Mouse (Mus musculus) embryonic facial prominence, embryonic 10.5 days (tissue): ENCODE results near the gene Cerk. TPM values are rescaled to one million over a fixed set of nuclear protein-coding genes. Genes with fewer than 3 reads are reported as not detected.
"Not testable (repeated sequence)": the region's sequence is repeated elsewhere in the genome, so short reads cannot be mapped to it uniquely, and the experiment has no call there.

Experiments
- DNase-seq: peaks from one replicate; pipeline ENCODE4 v3.0.0-alpha.2; 2017; ENCODE audit warnings: low spot score
- H3K27ac ChIP-seq: fragments of 300-500 bp; sonication (generic); replicated peaks from 2 replicates; pipeline ENCODE4 v1.5.1; 2016; ENCODE audit warnings: mild to moderate bottlenecking
- H3K27me3 ChIP-seq: fragments of 300-500 bp; sonication (generic); replicated peaks from 2 replicates; pipeline ENCODE4 v1.6.1; 2016; ENCODE audit warnings: low read depth, mild to moderate bottlenecking; ENCODE audit not compliant: poor library complexity, severe bottlenecking
- H3K36me3 ChIP-seq: fragments of 300-500 bp; sonication (generic); replicated peaks from 2 replicates; pipeline ENCODE4 v1.6.1; 2016; ENCODE audit warnings: mild to moderate bottlenecking, moderate library complexity
- H3K4me1 ChIP-seq: fragments of 300-500 bp; sonication (generic); 2 replicates; pipeline ENCODE4 v1.6.1; 2016
- H3K4me3 ChIP-seq: fragments of 300-500 bp; sonication (generic); 2 replicates; pipeline ENCODE4 v1.5.1; 2016; ENCODE audit warnings: mild to moderate bottlenecking, moderate library complexity
- H3K9me3 ChIP-seq: fragments of 300-500 bp; sonication (generic); 2 replicates; pipeline ENCODE4 v1.6.1; 2016; ENCODE audit warnings: mild to moderate bottlenecking
- WGBS: fragments of 180-500 bp; shearing (Covaris S2); methylation state at CpG from one replicate; pipeline ENCODE4 v1.1.7; 2016; 5-methylcytosine and 5-hydroxymethylcytosine counted together
- polyA plus RNA-seq: library from polyadenylated mRNA; unstranded; fragments of >200 nt; fragmentation: Nextera tagmentation; extraction: Ambion mirVana; gene quantifications from 2 replicates; pipeline ENCODE4 v1.2.1, GENCODE M21; 2016

Gene Cerk
- polyA plus RNA-seq, 1 experiment from 2014 or later = 13.1 TPM

DNA sequence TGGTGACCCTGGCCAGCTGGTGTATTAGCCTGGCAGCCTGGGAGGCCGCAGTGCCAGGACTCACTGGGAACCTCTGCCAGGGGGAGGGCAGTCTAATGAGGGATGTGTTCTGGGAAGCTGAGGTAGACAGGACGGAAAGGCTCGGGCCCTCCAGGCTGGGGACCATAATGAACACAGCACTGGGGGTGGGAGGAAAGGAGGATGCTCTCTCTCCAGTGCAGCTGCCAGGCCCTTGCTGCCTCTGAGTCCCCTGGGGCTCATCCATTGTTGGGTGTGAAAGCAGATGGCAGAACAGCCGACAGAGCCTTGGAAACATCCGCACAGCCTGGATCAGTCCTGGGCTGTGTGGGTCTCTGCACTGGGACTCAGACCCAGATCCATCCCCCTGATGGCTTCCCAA lies 2.2 kb upstream of the Cerk start:
- no peak overlapping the region for H3K4me3 ChIP-seq
- no peaks in the 10 kb centered on the region for H3K36me3 ChIP-seq
- no peak for DNase-seq
- peak overlapping the region; percentile 48; the same call in 1 of the 2 replicates for H3K27ac ChIP-seq
- H3K27me3 ChIP-seq = peaks cover 20% of the 10 kb centered on the region
- 51% methylated on average over 5 of the region's 5 CpGs for WGBS
- no peaks in the 10 kb centered on the region for H3K9me3 ChIP-seq
- peaks cover 47% of the 10 kb centered on the region for H3K4me1 ChIP-seq

DNA sequence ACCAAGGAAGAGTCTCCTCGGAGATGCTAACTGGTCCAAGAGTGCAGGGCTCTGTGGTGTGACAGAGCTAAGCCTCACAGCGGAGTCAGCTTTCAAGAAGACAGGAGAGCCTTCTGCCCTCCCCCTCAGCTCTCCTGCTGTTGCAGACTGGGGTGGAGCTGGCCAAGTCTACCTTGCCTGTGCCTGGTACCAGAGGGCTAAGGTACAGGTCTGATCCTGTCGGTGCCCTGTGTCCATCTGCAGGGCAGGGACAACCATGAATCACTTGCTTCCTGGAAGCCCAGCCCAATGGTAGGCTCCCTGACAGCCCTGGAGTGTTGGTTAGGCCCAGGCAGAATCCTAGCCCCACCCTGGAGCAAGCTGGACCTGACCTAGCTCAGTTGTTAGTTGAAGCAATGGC lies 745 bp upstream of the Cerk start:
- peaks cover 20% of the 10 kb centered on the region for H3K27me3 ChIP-seq
- H3K36me3 ChIP-seq = no peaks in the 10 kb centered on the region
- H3K27ac ChIP-seq = no peak overlapping the region
- no peak overlapping the region; the same call in 1 of the 2 replicates for H3K4me3 ChIP-seq
- H3K4me1 ChIP-seq = peaks cover 60% of the 10 kb centered on the region
- no peak for DNase-seq
- 38% methylated on average over 3 of the region's 3 CpGs for WGBS
- H3K9me3 ChIP-seq = no peaks in the 10 kb centered on the region

DNA sequence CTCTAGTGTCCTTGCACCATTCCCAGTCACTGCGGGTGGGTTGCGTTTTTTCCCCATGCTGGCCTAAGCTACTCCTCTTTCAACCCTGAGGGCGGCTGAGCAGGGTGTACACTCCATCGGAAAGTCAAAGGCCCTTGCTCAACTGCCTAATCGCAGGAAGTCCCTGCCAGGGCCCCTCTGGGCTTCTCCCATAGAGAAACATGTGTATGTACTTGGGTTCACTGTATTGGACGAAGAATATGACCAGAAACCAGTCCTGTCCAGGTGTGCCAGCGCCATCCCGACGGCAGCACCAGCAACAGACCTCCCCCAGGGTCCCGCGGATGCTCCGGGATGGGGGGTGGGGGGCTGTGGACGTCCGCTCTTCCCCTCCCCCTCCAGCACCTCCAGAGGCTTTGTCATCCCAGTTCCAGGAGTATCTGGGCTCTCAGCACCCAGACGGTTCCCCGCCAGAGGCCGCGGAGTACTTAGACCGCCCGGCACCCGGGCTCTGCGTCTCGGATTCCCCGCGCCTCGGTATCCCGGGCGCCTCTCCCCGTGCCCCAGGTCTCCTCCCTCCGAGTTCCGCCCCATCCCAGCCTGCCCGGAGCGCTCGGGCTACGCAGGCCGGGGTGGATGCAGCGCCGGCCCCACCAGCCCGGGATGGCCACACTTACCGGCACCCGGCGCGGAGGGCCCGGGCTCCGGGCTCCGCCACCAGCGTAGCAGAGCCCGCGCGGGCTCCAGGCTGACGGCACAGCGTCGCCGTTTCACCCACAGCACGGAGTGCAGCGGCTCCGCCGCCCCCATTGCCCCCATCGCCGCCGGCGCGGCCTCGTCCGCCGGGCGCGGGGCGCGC lies 871 bp downstream of the Cerk start:
- H3K27ac ChIP-seq = peak overlapping the region; percentile 93
- H3K4me1 ChIP-seq = peaks cover 61% of the 10 kb centered on the region
- H3K4me3 ChIP-seq = peak overlapping the region; percentile 73
- no peaks in the 10 kb centered on the region for H3K9me3 ChIP-seq
- peak; percentile 75 for DNase-seq
- under 1% methylated on average over 69 of the region's 70 CpGs for WGBS
- H3K27me3 ChIP-seq = peaks cover 20% of the 10 kb centered on the region
- no peaks in the 10 kb centered on the region for H3K36me3 ChIP-seq

DNA sequence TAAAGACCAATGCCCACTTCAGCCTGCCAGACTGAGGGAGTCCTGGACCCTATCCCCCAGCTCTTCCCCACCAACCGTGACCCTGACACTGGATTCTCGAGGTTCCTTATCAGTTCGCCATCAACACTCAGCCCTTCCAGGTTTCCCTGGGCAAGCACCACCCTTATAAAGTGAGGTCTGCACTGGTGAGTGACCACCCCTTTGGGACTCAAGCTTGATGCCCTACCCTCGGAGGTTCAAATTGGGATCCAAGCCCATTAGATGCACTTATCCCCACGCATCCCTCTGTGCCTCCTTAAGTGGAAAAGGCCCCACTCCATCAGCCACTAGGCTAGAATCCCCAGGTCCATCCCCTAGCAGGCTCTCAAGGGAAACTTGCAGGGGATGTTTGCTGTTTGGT lies 1.9 kb downstream of the Cerk start:
- DNase-seq = no peak
- Histone ChIP-seq H3K27ac (no peak overlapping the region), H3K36me3 (no peaks in the 10 kb centered on the region), H3K27me3 (peaks cover 20% of the 10 kb centered on the region), H3K4me3 (peak overlapping the region; percentile 73), H3K9me3 (no peaks in the 10 kb centered on the region), H3K4me1 (peaks cover 55% of the 10 kb centered on the region)
- WGBS = 66% methylated on average over 5 of the region's 5 CpGs

DNA sequence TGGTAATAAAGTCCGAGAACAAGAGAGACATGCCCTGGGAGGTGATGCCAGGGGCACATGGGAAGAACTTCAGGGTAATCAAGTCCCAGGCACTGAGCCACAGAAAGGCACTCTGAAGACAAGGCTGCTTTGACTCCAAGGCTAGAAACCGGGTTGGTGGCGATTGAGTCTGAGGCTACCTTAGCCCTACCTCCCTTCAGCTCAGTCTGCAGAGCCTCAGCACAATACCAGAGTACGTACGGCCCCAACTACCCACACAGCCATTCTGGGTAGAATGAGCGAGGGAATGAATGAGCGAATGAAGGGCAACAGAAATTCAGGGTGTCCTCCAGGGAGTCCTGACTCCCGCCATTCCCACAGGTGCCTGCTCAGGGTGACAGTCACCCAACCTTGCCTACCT lies 2.5 kb downstream of the Cerk start:
- WGBS = 91% methylated on average over 8 of the region's 8 CpGs

DNA sequence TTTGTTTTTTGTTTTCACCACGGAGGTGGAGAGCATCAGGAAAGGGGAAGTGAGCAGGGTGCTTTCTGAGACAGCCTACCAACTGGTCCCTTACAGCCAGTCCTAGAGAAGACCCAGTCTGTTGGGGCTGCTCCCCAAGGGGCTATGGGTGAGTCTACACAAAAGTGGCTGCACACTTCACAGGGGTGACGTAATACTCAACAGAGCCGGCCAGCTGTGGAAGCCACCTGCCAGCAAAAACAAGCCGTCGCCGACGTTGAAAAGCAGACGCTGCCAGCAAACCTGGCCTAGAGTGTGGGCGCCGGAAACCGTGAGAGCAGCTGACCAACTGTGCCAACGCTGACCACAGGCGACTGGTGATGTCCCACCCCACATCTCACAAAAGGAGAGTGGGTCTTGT lies 3.3 kb downstream of the Cerk start:
- Histone ChIP-seq H3K27ac (peak overlapping the region; percentile 3; the same call in 1 of the 2 replicates), H3K36me3 (no peaks in the 10 kb centered on the region), H3K4me3 (no peak overlapping the region), H3K4me1 (peaks cover 43% of the 10 kb centered on the region), H3K27me3 (peaks cover 20% of the 10 kb centered on the region), H3K9me3 (no peaks in the 10 kb centered on the region)
- WGBS = 69% methylated on average over 13 of the region's 13 CpGs
- DNase-seq = no peak

More for the DNA sequence above, 2.5 kb downstream of the Cerk start:
- Histone ChIP-seq H3K4me1 (peaks cover 49% of the 10 kb centered on the region), H3K27me3 (peaks cover 20% of the 10 kb centered on the region), H3K9me3 (no peaks in the 10 kb centered on the region), H3K36me3 (no peaks in the 10 kb centered on the region), H3K27ac (no peak overlapping the region), H3K4me3 (no peak overlapping the region)
- no peak for DNase-seq

DNA sequence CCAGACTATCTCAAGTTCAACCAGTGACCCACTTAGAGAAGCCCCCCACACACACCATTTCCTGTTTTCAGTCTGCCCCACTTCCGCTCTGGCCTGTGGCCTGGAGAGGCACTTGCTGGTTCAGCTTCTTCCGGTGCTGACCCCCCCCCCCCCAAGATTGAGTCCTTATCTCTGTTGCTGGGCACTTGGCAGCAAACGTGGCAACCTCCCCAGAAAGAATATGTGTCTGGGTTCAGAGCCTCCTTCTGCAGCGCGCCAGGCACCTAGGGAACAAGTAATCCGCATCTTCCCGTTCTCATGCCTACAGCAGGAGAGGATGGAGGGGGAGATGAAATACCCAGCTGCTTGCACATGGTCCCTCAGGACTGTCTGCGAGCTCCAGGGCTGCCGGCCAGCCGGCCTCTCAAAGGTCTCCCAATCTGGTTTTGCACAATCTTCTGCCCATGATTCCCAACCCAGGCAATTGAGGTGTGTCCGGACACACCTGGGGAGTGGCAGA lies 4.0 kb downstream of the Cerk start:
- 54% methylated on average over 11 of the region's 11 CpGs for WGBS
- no peaks in the 10 kb centered on the region for H3K9me3 ChIP-seq
- DNase-seq = no peak
- peaks cover 20% of the 10 kb centered on the region for H3K27me3 ChIP-seq
- no peaks in the 10 kb centered on the region for H3K36me3 ChIP-seq
- H3K4me1 ChIP-seq = peaks cover 47% of the 10 kb centered on the region
- peak overlapping the region; percentile 3; the same call in 1 of the 2 replicates for H3K27ac ChIP-seq
- H3K4me3 ChIP-seq = peak overlapping the region; percentile 18; the same call in 1 of the 2 replicates

DNA sequence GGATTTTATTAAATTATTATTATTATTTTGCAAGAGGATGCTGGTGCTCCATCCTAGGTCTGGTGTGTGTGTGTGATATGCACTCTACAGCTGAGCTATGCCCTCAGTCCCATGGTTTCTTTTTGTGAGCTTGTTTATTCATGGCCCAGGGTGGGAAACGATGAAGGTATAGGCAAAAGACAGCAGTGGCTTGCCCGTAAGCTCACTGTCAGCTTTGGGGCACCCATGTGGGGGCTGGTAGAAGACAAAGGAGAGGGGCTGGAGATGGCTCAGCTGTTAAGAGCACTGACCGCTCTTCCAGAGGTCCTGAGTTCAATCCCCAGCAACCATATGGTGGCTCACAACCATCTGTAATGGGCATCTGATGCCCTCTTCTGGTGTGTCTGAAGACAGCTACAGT lies 4.6 kb downstream of the Cerk start:
- not testable (repeated sequence) for H3K27ac ChIP-seq, DNase-seq, H3K4me3 ChIP-seq, H3K9me3 ChIP-seq, H3K36me3 ChIP-seq
- 90% methylated on average over 3 of the region's 3 CpGs for WGBS
- peaks cover 13% of the 10 kb centered on the region for H3K27me3 ChIP-seq
- H3K4me1 ChIP-seq = peaks cover 48% of the 10 kb centered on the region

DNA sequence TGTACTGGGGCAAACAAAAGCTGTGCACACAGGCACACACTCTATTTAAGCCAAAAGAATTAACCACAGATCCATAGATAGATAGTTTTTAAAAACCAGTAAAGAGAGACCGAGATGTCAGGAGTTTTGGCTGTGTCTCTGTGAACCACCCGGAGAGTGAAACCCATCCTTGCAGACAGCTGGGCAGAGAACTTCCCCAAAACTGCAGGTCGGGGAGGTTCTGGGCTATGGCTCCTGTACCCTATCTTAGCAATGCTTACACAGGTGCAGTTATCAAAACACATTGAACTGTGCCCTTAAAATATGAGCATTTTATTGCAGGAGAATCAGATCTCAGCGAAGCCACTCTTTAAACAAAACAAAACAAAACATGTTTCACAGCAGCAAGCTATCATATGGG lies 5.5 kb downstream of the Cerk start:
- no peak overlapping the region for H3K27ac ChIP-seq
- WGBS = 81% methylated on average over 4 of the region's 4 CpGs
- DNase-seq = no peak

DNA sequence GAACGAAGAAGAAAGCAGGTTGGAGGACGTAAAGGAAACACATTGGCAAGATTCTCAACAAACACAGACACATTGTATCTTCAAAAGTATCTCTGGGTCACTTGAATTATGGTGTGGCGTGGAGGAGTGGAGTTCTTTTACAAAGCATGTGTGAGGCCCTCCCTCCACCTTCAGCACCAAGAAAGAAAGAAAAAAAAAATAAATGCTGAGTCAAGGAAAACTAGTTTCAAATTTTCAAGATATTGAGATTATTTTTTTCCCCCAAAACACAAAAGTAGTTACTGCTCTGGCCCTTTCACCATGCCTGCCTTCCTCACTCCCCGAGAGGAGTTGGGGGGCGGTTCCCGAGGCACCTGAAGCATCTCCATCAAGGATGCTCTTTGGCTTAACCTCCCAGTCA lies 7.3 kb downstream of the Cerk start:
- Histone ChIP-seq H3K4me1 (peaks cover 46% of the 10 kb centered on the region), H3K36me3 (no peaks in the 10 kb centered on the region), H3K9me3 (no peaks in the 10 kb centered on the region), H3K4me3 (no peak overlapping the region), H3K27ac (no peak overlapping the region), H3K27me3 (peaks cover 3% of the 10 kb centered on the region; the same call in 1 of the 2 replicates)
- WGBS = 91% methylated on average over 6 of the region's 6 CpGs
- DNase-seq = no peak

More for the DNA sequence above, 5.5 kb downstream of the Cerk start:
- Histone ChIP-seq H3K36me3 (no peaks in the 10 kb centered on the region), H3K9me3 (no peaks in the 10 kb centered on the region), H3K27me3 (peaks cover 10% of the 10 kb centered on the region), H3K4me1 (peaks cover 43% of the 10 kb centered on the region), H3K4me3 (no peak overlapping the region)

DNA sequence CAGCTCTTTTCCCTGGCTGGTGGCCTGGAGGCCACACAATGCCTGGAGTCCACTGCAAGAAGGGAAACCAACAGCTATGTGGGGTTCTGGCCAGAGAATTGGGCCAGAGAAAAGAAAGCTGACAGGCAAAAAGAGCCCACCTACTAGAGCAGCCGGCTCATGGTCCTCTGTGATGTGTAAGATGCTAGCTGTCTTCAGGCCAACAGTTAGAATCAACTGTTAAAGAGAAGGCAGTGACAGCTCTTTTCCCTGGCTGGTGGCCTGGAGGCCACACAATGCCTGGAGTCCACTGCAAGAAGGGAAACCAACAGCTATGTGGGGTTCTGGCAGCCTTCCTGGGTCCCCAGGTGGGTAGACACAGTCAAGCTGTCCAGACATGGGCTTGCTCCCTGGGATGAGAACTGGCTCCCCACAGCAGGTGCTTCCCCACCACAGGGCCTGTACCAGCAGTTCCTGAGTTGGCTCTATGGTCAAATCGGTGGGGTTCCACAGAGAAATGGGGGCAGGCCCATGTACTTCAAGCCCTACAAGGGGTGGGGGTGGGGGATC lies 8.2 kb downstream of the Cerk start:
- H3K27ac ChIP-seq, H3K9me3 ChIP-seq, H3K36me3 ChIP-seq, H3K4me3 ChIP-seq, H3K27me3 ChIP-seq, DNase-seq: not testable (repeated sequence)
- peaks cover 52% of the 10 kb centered on the region for H3K4me1 ChIP-seq
- WGBS = 81% methylated on average over 2 of the region's 2 CpGs

DNA sequence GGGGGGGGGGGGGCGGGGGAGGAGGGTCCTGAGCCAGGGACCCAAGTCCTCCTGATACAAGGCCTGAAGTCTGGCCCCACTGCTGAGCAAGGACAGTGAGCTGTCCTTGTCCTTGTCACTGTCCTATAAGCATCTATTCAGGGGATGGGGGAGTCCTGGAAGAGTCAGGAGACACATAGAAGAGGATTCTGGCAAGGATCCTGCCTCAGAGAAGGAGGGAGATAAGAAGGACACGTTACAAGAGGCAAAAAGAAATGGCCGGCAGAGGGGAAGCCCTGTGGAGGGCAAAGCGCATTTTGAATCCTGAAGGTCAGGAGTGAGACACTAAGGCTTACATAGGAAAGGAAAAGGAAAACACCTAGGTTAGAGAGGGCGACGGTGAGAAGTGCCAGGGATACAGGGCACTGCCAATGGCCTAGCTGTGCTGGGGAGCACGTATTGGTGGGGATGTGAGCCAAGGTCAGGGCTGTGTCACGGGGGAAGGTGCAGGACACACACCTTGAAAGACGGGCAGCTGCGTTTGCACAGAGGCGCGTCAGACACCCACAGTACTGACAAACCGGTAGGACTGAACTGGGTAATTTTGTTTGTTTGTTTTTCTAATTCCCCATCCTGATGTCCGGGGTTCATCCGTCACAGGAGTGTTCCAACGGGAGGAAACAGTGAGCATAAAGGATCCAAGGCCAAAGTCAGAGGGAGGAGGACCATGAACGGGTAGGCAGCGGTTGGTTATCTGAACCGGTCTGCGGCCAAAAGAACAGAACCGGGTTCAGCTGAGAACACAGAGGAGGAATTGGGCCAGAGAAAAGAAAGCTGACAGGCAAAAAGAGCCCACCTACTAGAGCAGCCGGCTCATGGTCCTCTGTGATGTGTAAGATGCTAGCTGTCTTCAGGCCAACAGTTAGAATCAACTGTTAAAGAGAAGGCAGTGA lies 8.9 kb downstream of the Cerk start:
- H3K27ac ChIP-seq = no peak overlapping the region
- H3K4me1 ChIP-seq = peaks cover 52% of the 10 kb centered on the region
- no peak overlapping the region for H3K4me3 ChIP-seq
- H3K36me3 ChIP-seq = no peaks in the 10 kb centered on the region
- no peak for DNase-seq
- 74% methylated on average over 22 of the region's 22 CpGs for WGBS
- H3K27me3 ChIP-seq = no peaks in the 10 kb centered on the region; the same call in 1 of the 2 replicates
- no peaks in the 10 kb centered on the region for H3K9me3 ChIP-seq
